Mouse (Mus musculus) lung, postnatal 4 days (tissue): ENCODE measurements around the gene Plekha7.

Experiments used
- DNase-seq, 2 experiments: peaks; one replicate each; pipeline ENCODE4 v3.0.0; 2021

Plekha7 gene

GRCm38 (mm10) chr7:116287959-116288358 lies 20.2 kb downstream of the Plekha7 start:
- DNase-seq = no peak

- DNase-seq = no peak
Measured at GRCm38 (mm10) chr7:116286611-116287355, 21.4 kb downstream of the Plekha7 start.

- no peak for DNase-seq
Measured at GRCm38 (mm10) chr7:116286173-116286572, 22.0 kb downstream of the Plekha7 start.

- DNase-seq = no peak
Measured at GRCm38 (mm10) chr7:116285216-116285615, 23.0 kb downstream of the Plekha7 start.

GRCm38 (mm10) chr7:116282755-116283154 lies 25.4 kb downstream of the Plekha7 start:
- no peak for DNase-seq

GRCm38 (mm10) chr7:116280126-116280525 lies 28.1 kb downstream of the Plekha7 start:
- no peak for DNase-seq

- no peak for DNase-seq
Measured at GRCm38 (mm10) chr7:116278280-116278679, 29.9 kb downstream of the Plekha7 start.

- peak in 1 of 2 experiments; percentile 61 for DNase-seq
Measured at GRCm38 (mm10) chr7:116276315-116276714, 31.9 kb downstream of the Plekha7 start.

- DNase-seq = no peak
Measured at GRCm38 (mm10) chr7:116273111-116273510, 35.1 kb downstream of the Plekha7 start.

- no peak for DNase-seq
Measured at GRCm38 (mm10) chr7:116269501-116269995, 38.6 kb downstream of the Plekha7 start.

GRCm38 (mm10) chr7:116268113-116268926 lies 39.9 kb downstream of the Plekha7 start:
- DNase-seq = no peak

- no peak for DNase-seq
Measured at GRCm38 (mm10) chr7:116263281-116263680, 44.9 kb downstream of the Plekha7 start.

- DNase-seq = no peak
Measured at GRCm38 (mm10) chr7:116262508-116262907, 45.7 kb downstream of the Plekha7 start.

GRCm38 (mm10) chr7:116262101-116262500 lies 46.1 kb downstream of the Plekha7 start:
- peak in 1 of 2 experiments; percentile 55 for DNase-seq

- DNase-seq = no peak
Measured at GRCm38 (mm10) chr7:116260826-116261615, 47.2 kb downstream of the Plekha7 start.

- DNase-seq = no peak
Measured at GRCm38 (mm10) chr7:116258464-116259185, 49.6 kb downstream of the Plekha7 start.

GRCm38 (mm10) chr7:116257953-116258352 lies 50.2 kb downstream of the Plekha7 start:
- no peak for DNase-seq

- DNase-seq = no peak
Measured at GRCm38 (mm10) chr7:116255664-116256063, 52.5 kb downstream of the Plekha7 start.

- no peak for DNase-seq
Measured at GRCm38 (mm10) chr7:116254660-116255059, 53.5 kb downstream of the Plekha7 start.

- DNase-seq = no peak
Measured at GRCm38 (mm10) chr7:116252470-116252869, 55.7 kb downstream of the Plekha7 start.

- DNase-seq = no peak
Measured at GRCm38 (mm10) chr7:116251516-116251915, 56.7 kb downstream of the Plekha7 start.

- no peak for DNase-seq
Measured at GRCm38 (mm10) chr7:116248536-116248935, 59.6 kb downstream of the Plekha7 start.
